Mouse (Mus musculus) splenic B cell, adult 2 months (primary cell): ENCODE results near the gene Slc17a1.

Experiments used
- DNase-seq: peaks from one replicate; pipeline ENCODE4 v3.0.0-alpha.2; 2011; ENCODE audit warnings: low read depth, low spot score
- H3K27me3 ChIP-seq: 2 replicates; pipeline ENCODE4 v1.6.1; 2012; ENCODE audit warnings: mild to moderate bottlenecking, low read length, moderate library complexity, mixed read lengths; ENCODE audit not compliant: control insufficient read depth, poor library complexity, insufficient read depth, severe bottlenecking
- H3K36me3 ChIP-seq: 2 replicates; pipeline ENCODE4 v1.6.1; 2012; ENCODE audit warnings: mild to moderate bottlenecking, low read length, moderate library complexity, mixed read lengths; ENCODE audit not compliant: control insufficient read depth, poor library complexity, insufficient read depth, severe bottlenecking

Gene Slc17a1

DNA sequence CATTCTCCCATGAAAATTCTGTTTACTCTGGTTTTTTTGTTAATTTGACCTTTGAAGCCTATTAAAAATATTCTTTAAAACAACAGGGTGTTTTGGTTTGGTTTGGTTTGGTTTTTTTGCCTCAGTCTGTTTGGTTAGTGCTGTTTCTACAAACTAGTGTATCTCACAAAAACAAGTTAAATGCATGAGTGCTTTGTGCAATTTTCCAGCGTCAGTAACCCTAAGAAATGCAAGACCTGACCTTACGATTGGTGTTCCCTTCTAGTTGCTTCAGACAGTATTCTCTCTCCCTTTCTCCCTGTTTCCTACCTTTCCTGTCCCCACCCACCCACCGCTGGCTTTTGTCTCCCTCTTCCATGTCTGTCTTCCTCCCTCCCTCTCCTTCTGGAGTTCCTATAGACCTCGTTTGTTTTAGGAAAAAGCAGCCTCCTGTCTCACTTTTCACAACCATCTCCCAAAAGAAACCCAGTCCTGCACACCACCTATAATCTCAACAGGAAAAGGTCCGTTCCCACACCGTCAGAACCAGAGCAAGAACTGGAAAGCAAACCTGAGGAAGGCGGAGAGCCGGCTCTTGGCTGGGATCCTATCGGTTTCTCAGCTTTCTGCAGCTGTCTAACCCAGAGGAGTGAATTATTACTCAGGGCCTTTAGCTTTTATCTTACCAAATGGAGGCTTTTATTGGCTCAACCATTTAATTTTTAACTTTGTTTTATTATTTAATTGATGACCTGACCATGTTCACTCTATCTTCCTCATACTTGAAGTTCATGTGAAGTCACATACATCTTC lies 47.0 kb downstream of the Slc17a1 start, which contains the start of gene Slc17a4:
Slc17a4 (minus strand) TSS at position 634 of the 792 bp plus-strand sequence.
- Histone ChIP-seq H3K27me3 (no peaks in the 10 kb centered on the region), H3K36me3 (no peaks in the 10 kb centered on the region)
- DNase-seq = peak; percentile 23

DNA sequence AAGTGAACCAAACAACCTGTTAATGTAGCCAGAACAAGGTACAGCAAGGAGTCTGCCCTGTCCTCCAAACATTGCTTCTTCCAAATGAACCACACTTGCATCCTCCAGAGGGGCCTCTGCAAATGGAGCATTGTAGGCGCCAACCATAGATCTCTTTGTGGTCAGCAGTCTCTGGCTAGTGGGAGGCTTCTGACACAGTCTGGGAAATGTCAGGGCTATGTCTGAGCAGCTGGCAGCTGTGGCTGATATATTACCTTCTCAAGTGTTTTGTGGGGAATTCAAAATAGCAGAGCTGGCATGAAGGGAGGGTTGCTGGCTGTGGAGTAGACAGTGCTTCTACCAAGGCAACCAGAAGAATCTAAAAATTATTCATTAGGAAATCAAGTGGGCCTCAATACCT lies 48.6 kb downstream of the Slc17a1 start:
- no peaks in the 10 kb centered on the region for H3K36me3 ChIP-seq
- H3K27me3 ChIP-seq = no peaks in the 10 kb centered on the region
- DNase-seq = no peak

DNA sequence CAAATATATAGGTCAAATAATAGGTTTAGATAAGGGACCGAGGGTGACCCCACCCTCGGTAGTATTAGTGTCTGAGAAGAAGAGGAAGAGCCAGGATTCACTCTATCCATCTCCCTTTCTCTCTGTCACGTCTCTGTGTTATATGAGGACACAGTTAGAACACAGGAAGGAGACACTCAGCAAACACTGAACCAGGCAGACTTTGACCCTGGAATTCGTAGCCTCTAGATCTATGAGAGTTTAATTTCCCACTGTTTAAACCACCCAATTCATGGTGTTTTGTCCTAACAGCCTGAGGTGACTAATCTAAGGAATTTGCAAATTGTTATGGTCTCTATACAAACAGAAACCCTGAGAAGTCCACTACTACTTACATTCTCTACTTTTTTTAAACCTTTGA lies 50.1 kb downstream of the Slc17a1 start:
- Histone ChIP-seq H3K27me3 (no peaks in the 10 kb centered on the region), H3K36me3 (no peaks in the 10 kb centered on the region)
- DNase-seq = no peak

DNA sequence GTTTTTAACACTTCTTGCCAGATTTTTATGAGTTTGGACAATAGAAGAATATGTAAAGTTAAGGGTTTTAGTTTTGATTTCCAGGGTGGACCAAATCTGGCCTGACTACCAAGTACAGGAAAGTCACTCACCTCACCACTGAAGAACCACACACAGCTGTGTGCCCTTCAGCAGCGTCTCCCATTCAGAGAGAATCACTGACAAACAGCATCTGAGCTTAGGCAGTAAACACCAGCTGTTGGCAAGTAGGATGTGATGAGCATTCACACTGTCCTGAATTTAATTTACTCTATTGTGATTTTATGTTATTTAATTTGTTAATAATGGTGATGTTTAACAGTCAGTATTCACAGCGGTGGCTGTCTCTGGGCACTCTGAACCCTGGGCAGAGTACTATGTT lies 58.2 kb downstream of the Slc17a1 start:
- H3K36me3 ChIP-seq = no peaks in the 10 kb centered on the region
- DNase-seq = no peak
- no peaks in the 10 kb centered on the region for H3K27me3 ChIP-seq

DNA sequence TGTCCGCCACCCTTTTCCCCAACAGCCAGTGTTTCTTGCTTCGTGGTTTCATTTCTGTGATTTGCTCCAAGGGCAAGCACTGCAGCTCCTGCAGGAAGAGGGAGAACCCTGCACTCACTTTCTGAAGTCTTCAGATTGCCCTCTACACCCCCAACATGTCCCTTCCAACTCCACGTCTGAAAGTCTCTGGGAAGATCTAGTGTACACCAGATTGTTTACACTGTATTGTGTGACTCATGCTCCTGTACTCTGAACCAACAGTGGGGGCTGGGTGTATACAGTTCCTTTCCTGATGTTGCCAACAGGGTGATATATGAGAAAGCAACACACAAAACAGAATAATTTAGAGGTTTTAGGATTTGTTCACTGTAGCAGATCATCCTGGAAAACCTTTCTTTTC lies 61.1 kb downstream of the Slc17a1 start:
- no peak for DNase-seq
- Histone ChIP-seq H3K27me3 (no peaks in the 10 kb centered on the region), H3K36me3 (no peaks in the 10 kb centered on the region)

DNA sequence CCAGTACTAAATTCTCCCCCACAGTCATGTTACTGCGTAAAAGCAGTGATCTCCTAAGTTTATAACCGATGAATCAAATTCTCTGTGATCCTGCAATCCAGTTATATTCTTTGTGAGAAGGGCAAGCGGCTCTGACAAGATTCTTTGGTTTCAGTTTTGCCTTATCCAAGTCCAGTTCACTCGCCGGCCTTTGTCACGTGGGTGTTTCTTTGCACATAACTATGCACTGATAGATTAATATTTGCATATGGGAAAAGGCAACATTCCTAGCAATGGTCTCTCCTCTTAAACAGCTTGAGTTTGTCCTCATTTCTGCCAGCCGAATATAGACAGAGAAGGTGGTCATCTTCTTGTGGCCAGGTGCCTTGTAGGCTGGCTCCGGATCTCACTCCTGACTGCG lies 62.9 kb downstream of the Slc17a1 start:
- no peak for DNase-seq
- no peaks in the 10 kb centered on the region for H3K27me3 ChIP-seq
- H3K36me3 ChIP-seq = no peaks in the 10 kb centered on the region

DNA sequence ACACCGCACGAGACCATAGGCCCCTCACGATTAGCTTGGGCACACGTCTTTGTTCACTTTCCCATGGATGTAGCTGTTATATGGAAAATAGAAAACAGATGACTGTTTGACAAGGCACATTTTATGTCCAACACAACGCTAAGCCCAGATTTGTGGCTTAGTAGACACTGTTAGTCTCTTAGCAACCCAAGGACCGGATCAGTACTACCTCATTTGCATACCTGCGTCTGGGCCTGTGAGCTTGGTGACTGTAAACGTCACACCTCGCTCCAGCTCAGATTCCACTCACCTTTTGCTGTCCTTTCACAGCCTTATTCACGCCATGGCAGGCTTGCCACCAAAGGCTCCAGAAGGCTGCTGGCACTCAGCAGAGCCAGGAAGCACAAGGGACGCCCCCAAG lies 63.4 kb downstream of the Slc17a1 start:
- no peak for DNase-seq
- Histone ChIP-seq H3K36me3 (no peaks in the 10 kb centered on the region), H3K27me3 (no peaks in the 10 kb centered on the region)

DNA sequence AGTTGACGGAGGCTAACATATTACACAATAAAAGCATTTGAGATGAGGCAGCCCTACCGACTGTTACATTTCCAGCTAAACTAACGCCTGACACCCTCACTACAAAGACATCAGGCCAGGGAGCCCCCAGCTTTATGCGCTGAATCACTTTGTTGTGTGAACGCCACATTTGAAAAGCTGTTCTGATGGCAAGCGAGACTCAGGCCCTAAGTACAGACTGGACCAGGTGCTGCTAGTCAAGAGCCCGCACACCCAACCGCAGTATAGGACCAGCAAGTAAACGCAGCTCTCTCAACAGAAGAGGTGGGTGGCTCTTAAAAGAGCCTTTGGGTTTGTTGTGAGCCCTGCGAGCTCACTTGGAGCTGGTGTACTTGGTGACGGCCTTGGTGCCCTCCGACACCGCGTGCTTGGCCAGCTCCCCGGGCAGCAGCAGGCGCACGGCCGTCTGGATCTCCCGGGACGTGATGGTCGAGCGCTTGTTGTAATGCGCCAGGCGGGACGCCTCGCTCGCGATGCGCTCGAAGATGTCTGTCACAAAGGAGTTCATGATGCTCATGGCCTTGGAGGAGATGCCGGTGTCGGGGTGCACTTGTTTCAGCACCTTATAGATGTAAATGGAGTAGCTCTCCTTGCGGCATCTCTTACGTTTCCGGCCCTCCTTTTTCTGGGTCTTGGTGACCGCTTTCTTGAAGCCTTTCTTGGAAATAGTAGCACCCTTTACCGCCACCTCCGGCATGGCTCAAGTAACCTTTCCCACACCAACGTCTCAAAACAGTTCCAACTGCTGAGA lies 66.1 kb downstream of the Slc17a1 start, which contains the start of gene Hist1h2ba:
Hist1h2ba (minus strand) TSS at position 736 of the 790 bp plus-strand sequence.
- no peaks in the 10 kb centered on the region for H3K27me3 ChIP-seq
- DNase-seq = no peak

DNA sequence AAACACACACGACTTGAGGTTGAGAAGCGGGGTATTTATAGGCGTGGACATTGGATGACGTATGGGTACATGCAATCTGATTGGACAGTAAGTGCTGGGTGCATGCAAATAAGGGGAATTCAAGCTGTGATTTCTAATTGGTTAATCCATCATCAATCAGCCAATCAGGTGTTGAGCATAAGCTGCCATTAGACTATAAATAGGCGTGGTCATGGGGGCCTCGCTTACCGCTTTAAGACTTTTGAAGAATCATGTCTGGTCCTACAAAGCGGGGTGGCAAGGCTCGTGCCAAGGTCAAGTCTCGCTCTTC lies 66.6 kb downstream of the Slc17a1 start, which contains the start of gene Hist1h2aa:
Hist1h2aa (plus strand) TSS at position 252 of the 310 bp plus-strand sequence.
- no peak for DNase-seq
- no peaks in the 10 kb centered on the region for H3K27me3 ChIP-seq
- H3K36me3 ChIP-seq = no peaks in the 10 kb centered on the region

More for the DNA sequence above, 66.1 kb downstream of the Slc17a1 start, which contains the start of gene Hist1h2ba:
- H3K36me3 ChIP-seq = no peaks in the 10 kb centered on the region

DNA sequence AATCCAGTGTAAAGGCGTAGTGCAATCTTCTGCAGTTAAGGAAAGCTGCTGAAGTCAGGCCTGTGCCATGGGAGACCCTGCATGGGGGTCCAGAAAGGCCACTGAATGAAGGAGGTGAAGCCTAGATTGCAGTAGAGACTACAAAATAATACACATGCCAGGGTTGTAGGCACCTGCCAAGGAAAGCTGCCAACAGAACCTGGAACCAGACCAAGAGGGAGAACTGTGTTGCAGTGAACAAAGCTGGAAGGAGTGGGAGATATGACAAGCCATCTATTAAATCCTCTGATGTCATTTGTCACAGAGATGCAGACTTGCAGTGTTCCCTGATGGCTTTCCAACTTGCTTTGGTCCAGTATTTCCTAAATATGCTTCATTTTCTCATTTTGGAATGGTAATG lies 71.1 kb downstream of the Slc17a1 start:
- Histone ChIP-seq H3K36me3 (no peaks in the 10 kb centered on the region), H3K27me3 (no peaks in the 10 kb centered on the region)
- no peak for DNase-seq

DNA sequence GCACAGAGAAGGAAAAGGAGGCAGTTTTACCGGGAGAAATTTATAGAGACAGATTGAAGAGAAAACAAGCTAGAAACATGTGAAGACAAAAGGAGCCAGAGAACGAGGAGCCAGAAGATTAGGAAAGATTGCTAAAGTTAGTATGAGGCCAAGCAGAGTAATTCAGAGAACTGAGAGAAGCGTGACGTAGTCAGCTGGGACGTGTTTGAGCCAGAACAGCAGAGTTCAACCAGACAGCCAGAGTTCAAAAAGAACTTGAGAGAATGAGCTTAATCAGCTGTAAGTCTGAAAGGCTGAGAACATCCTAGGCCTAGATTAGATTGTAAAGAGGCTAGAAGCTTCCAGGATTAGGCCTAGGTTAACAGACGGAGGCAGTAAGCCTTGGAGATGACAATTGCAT lies 72.7 kb downstream of the Slc17a1 start:
- no peak for DNase-seq
- no peaks in the 10 kb centered on the region for H3K36me3 ChIP-seq
- H3K27me3 ChIP-seq = no peaks in the 10 kb centered on the region

DNA sequence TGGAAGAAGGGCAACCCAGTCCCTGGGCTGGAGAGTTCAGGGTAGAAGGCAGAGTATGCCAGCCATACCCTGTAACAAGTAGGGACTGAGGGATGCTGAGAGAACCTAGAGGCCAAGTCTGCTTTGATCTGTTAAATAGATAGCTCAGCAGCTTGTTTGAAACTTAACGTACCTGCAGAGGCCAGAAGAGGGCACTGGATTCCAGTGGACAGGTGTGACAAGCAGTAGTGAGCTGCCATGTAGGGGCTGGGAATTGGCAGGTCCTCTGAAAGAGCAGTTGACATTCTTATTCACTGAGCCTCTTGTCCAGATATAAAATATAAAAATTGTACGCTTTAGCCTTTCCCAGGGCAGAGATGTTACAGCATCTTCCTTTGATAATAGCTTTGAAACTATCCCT lies 75.3 kb downstream of the Slc17a1 start:
- Histone ChIP-seq H3K36me3 (no peaks in the 10 kb centered on the region), H3K27me3 (no peaks in the 10 kb centered on the region)
- DNase-seq = peak; percentile 48
